Mouse (Mus musculus) ES-Bruce4 (cell line): Measurements from ENCODE around the gene Iqschfp. TPM values are rescaled to one million over a fixed set of nuclear protein-coding genes. Genes with fewer than 3 reads are reported as not detected.

Experiments used
- H3K27ac ChIP-seq: 2 replicates; pipeline ENCODE4 v1.5.1; 2012; ENCODE audit warnings: low read length, inconsistent platforms; ENCODE audit not compliant: insufficient read depth
- H3K27me3 ChIP-seq: 2 replicates; pipeline ENCODE4 v1.6.1; 2012; ENCODE audit warnings: mild to moderate bottlenecking, low read length, inconsistent platforms; ENCODE audit not compliant: control insufficient read depth, poor library complexity, insufficient read depth, severe bottlenecking
- H3K36me3 ChIP-seq: 2 replicates; pipeline ENCODE4 v1.6.1; 2012; ENCODE audit warnings: inconsistent platforms, mild to moderate bottlenecking, low read length, moderate library complexity; ENCODE audit not compliant: control insufficient read depth, poor library complexity, insufficient read depth, severe bottlenecking
- H3K4me1 ChIP-seq: one replicate; pipeline ENCODE4 v1.8.1; 2011; ENCODE audit warnings: low read length; ENCODE audit not compliant: control insufficient read depth, insufficient read depth
- H3K4me3 ChIP-seq: 2 replicates; pipeline ENCODE4 v1.5.1; 2011; ENCODE audit warnings: low read depth, mild to moderate bottlenecking, low read length
- H3K9ac ChIP-seq: 2 replicates; pipeline ENCODE4 v1.6.1; 2012; ENCODE audit warnings: low read depth, mild to moderate bottlenecking, inconsistent platforms; ENCODE audit not compliant: poor library complexity, severe bottlenecking
- H3K9me3 ChIP-seq: replicated peaks from 2 replicates; pipeline ENCODE4 v1.6.1; 2012; ENCODE audit warnings: mild to moderate bottlenecking, low read length, inconsistent platforms; ENCODE audit not compliant: control insufficient read depth, poor library complexity, insufficient read depth, severe bottlenecking
- CTCF ChIP-seq: IDR thresholded peaks from one replicate; pipeline ENCODE4 v1.8.1; 2011; ENCODE audit warnings: low read depth, low read length
- EP300 ChIP-seq: IDR thresholded peaks from 2 replicates; pipeline ENCODE4 v1.6.1; 2011; ENCODE audit warnings: low read depth, low read length; ENCODE audit not compliant: insufficient read depth
- POLR2A ChIP-seq: IDR thresholded peaks from one replicate; pipeline ENCODE4 v1.8.1; 2011; ENCODE audit warnings: low read length; ENCODE audit not compliant: insufficient read depth
- polyA plus RNA-seq: library from polyadenylated mRNA; stranded (reverse); fragments of >200 nt; gene quantifications from 2 replicates; pipeline ENCODE4 v1.2.4, GENCODE M21; 2011; ENCODE audit warnings: low read depth; ENCODE audit not compliant: missing spikeins, insufficient read depth, insufficient read length

The Iqschfp gene
- polyA plus RNA-seq, 1 experiment: not detected

- Histone ChIP-seq H3K27ac (no peak overlapping the region), H3K4me3 (no peak overlapping the region), H3K9ac (no peak overlapping the region), H3K27me3 (no peaks in the 10 kb centered on the region), H3K9me3 (no peaks in the 10 kb centered on the region), H3K36me3 (no peaks in the 10 kb centered on the region), H3K4me1 (no peaks in the 10 kb centered on the region)
- TF ChIP-seq POLR2A (no peak), CTCF (no peak), EP300 (no peak)
These were observed 7.7 kb upstream of the Iqschfp start for GRCm38 (mm10) chr3:67884335-67884734.

DNA sequence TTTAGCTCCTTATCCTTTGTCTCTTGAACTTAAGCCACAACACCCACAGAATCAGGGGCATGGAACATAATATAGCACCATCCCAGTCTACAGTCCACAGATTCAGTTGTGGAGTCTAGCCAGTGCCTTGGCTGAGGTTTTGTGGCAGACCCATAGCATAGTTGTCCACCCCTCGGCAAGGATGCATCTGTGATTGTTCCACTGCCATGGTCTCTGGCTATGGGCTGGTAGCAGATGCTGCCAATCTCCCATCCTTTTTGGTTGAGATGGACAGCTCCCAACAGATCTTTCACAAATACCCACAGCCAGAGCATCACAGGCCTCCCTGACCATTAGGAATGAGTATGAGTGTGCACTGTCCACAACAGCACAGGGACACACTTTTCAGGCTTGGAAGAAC, 5.9 kb upstream of the Iqschfp start:
- Histone ChIP-seq H3K9me3 (no peaks in the 10 kb centered on the region), H3K36me3 (no peaks in the 10 kb centered on the region), H3K4me3 (no peak overlapping the region), H3K4me1 (no peaks in the 10 kb centered on the region), H3K27me3 (no peaks in the 10 kb centered on the region), H3K9ac (no peak overlapping the region), H3K27ac (no peak overlapping the region)
- no peak for TF ChIP-seq POLR2A
- no peak for TF ChIP-seq EP300

DNA sequence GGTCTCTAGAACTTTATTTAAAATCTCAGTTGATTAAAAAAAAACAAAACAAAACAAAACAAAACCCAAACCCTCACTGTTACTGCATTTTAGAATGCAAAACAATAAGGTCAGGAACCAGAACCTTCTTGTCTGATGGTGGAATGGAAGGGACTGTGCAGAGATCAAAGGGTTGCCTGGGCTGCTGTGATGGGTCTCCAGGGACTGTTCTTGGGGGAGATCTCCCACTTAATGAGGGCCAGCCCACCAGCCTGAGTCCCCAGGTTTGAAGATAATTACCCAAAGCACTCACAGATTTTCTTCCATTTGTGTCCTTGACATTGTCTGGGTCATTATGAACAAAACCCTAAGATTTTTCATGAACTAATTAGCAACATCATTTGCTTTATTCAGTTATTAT, 4.8 kb upstream of the Iqschfp start:
- Histone ChIP-seq H3K4me1 (no peaks in the 10 kb centered on the region), H3K27ac (no peak overlapping the region), H3K9ac (no peak overlapping the region), H3K27me3 (no peaks in the 10 kb centered on the region), H3K9me3 (no peaks in the 10 kb centered on the region), H3K4me3 (no peak overlapping the region), H3K36me3 (no peaks in the 10 kb centered on the region)
- no peak for TF ChIP-seq POLR2A
- no peak for TF ChIP-seq EP300
- TF ChIP-seq CTCF: no peak

GRCm38 (mm10) chr3:67892768-67893167, 736 bp downstream of the Iqschfp start:
- H3K27ac ChIP-seq: no peak overlapping the region
- no peak for TF ChIP-seq POLR2A
- no peak for TF ChIP-seq EP300
- no peak for TF ChIP-seq CTCF

GRCm38 (mm10) chr3:67902517-67902916, 10.5 kb downstream of the Iqschfp start:
- H3K4me1 ChIP-seq: no peaks in the 10 kb centered on the region
- H3K4me3 ChIP-seq: no peak overlapping the region
- no peak overlapping the region for H3K27ac ChIP-seq
- TF ChIP-seq POLR2A: no peak
- no peak for TF ChIP-seq EP300
- TF ChIP-seq CTCF: no peak
- H3K9ac ChIP-seq: no peak overlapping the region
- H3K36me3 ChIP-seq: no peaks in the 10 kb centered on the region
- no peaks in the 10 kb centered on the region for H3K9me3 ChIP-seq
- no peaks in the 10 kb centered on the region for H3K27me3 ChIP-seq

More at GRCm38 (mm10) chr3:67892768-67893167, 736 bp downstream of the Iqschfp start:
- Histone ChIP-seq H3K4me1 (no peaks in the 10 kb centered on the region), H3K9me3 (no peaks in the 10 kb centered on the region), H3K27me3 (no peaks in the 10 kb centered on the region), H3K4me3 (no peak overlapping the region), H3K36me3 (no peaks in the 10 kb centered on the region), H3K9ac (no peak overlapping the region)

DNA sequence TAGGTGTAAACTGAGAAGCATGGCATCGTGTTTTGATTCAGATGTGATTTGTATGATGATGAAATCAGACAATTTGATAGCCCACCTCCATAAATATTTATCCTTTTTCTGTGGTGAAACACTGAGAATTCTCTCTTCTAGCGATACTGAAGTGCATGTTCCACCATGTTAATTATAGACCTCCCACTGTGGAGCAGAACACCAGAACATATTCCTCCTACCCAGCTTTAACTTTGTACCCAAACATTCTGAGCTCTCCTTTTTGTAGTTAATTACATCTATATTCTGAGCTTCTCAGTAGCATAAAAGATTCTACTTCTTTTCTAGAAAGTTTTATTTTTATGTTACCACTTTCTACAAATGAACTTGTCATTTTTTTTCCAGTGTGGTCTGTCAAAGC, 16.6 kb downstream of the Iqschfp start:
- H3K27me3 ChIP-seq: no peaks in the 10 kb centered on the region

DNA sequence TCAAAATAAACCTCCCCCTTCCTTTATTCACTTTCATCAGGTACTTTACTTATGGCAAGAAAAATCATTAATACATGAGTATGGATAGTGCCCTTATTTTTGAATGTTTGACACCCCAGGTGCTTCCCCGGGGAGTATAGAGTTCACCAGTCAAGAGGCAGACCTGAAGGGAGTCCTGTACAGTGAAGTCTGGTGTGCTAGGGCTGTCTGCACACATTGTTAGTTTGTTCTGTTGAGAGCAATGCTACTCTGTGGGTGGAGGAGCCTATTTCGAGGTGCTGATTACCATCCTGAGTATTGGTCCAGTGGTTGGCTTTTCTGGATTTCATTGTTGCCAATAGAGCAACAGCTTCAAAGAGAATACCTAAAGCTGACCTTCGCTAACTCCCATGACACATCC, 26.1 kb downstream of the Iqschfp start:
- TF ChIP-seq CTCF (no peak), EP300 (no peak), POLR2A (no peak)
- Histone ChIP-seq H3K27ac (no peak overlapping the region), H3K36me3 (no peaks in the 10 kb centered on the region), H3K4me1 (no peaks in the 10 kb centered on the region), H3K9ac (no peak overlapping the region), H3K27me3 (no peaks in the 10 kb centered on the region; the same call in 1 of the 2 replicates), H3K9me3 (no peaks in the 10 kb centered on the region), H3K4me3 (no peak overlapping the region)

More for the DNA sequence above, 16.6 kb downstream of the Iqschfp start:
- TF ChIP-seq EP300: no peak
- Histone ChIP-seq H3K36me3 (no peaks in the 10 kb centered on the region), H3K9ac (no peak overlapping the region), H3K27ac (no peak overlapping the region), H3K9me3 (no peaks in the 10 kb centered on the region), H3K4me3 (no peak overlapping the region), H3K4me1 (no peaks in the 10 kb centered on the region)
